Mouse (Mus musculus): ENCODE results near the gene Btbd11.
A peak's percentile ranks its signal among the peaks of the same experiment; 100 is the strongest.

The Btbd11 gene

DNA sequence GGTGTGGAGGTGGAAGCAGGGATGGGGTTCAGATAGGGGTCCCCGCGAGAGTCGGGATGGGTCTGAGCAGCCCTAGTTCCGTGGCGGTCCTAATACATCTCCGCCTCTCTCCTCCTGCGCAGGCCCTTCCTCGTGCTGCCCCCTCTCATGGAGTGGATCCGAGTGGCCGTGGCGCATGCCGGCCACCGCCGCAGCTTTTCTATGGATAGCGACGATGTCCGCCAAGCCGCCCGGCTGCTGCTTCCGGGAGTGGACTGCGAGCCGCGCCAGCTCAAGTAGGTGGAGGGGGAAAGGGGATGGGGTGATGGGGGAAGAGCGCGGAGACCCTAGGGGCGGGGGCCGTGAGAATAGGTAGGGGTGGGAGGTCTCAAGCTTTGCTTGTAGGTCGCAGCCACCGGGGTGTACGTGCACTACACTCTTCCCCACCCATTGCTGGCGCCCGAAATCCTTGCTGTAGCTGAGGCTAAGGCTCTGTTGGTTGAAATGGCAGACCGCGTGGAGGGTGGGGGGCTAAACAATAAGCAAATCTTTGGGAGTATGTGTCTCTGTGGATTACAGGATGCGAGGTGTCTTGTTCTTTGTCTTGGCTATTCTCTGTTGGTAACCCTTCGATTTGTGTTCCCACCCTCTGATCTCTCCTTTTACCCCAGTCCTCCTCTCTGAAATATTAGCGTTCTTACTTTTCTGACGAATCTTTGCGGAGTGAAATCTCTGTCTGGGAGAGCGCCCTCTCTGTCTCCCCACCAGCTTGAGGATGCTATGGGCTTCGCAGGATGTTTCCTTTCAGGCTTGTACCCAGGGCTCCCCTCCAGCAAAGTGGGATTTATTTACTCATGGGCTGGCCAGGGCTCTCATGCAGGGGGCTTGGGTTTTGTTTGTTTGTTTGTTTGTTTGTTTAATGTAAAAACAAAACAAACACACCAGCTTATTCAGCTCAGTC, 212.3 kb downstream of the Btbd11 start:
- DNase-seq: peak; percentile 70

DNA sequence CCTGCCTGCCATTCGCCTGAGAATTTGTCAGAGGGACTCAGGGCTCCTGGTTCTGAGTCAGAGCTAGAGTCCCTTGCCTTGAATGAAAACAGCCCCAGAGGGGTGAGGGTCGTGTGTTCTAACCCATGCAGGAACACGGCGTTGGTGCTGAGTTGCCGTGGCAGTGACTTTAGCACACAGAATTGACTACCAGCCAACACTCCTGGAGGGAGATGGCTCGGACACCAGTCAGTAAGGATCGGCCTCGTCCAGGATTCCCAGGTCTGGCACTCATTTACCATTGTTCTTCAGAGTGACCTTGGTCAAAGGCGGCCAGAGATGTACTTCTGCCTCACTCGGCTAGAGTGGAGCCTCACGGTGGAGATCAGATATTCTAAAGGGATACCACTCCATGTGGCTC, 215.9 kb downstream of the Btbd11 start:
- DNase-seq: no peak

DNA sequence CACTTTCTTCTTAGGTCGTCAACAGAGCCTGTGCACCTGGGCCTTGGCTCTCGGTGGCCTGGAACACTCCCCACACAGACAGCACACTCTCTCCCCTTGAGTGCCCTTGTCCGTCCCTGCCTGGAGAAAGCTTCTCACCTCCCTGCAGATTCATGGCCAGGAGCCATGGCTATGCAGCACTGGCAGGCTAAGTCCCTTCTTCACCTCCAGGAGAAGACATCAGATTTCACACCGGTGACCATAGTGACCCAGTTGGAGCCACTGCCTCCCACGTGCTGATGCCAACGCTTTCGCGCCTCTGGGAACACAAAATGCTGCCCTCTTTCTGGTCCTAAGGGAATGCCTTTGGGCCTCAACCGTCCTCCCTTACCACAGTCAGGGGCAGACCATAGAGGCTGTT, 217.9 kb downstream of the Btbd11 start:
- no peak for DNase-seq

DNA sequence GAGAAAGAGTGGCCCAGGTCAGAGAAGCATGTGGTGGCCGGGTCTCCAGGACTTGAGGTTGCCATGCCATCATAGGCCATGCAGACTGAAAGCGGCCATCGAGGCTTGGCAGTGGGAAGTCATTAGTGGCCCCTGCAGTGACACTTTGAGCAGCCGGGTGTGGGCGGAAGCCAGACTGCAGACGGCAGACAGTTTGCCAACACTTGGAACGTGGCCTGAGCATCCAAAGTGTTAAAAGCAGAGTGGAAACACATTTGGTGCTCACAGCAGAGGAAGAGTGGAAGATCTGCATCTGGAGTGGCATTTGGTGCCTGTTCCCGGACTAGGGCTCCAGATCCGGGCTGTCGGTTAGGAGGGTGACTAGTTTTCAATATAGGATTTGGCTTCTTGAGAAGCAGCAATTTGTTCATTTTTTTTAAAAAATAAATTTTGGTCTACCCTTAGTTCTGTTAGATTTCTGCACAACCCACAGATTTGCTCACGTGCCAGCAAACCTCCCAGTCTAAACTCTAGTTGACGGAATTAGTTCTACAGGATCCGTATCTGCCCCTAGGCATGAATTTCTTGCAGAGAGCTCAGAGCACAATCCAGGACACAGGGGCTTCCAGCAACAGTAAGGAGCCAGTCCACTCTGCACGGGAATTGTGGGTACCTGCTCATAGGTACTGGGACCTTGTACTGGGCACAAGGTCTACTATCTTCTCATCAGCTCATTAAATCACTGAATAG, 222.1 kb downstream of the Btbd11 start:
- DNase-seq: no peak

DNA sequence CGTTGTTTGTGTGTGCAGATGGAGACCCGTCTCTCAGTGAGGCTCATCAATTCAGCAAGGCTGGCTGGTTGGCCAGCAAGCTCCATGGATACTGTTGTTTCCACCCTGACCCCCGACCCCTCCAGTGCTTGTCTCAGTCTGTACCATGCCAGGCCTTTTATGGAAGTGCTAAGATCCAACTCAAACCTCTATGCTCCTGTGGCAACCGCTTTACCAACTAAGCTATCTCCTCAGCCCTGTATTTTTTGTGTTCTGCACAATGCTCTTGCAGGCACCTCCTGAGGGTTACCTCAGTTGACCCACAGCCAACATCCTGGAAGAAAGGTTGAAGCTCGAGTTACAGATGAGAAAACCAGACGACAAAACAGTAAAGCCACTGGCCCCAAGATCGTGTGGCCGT, 230.5 kb downstream of the Btbd11 start:
- DNase-seq: peak; percentile 32

- DNase-seq: peak; percentile 29
These were observed 231.1 kb downstream of the Btbd11 start for GRCm38 (mm10) chr10:85617501-85618417.

DNA sequence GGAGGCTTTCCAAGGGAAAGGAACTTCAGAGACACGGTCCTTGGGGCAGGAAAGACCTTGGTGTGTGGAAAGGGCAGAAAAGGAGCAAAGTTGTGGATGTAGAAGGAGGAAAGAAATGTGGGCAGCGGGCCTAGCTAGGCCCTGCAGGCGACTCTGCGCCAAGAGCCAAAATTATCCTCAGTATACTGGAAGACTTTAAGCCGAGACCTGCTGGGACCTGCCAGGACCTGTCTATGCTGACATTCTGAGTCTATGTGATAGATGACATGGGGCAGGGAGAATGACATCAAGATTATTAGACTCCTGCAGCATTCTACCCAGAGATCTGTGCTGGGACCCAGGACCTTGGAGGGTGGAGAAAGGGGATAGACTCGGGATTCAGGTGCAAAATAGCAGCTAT, 234.5 kb downstream of the Btbd11 start:
- DNase-seq: no peak

- peak; percentile 79 for DNase-seq
These were observed 238.0 kb downstream of the Btbd11 start for GRCm38 (mm10) chr10:85624504-85625169.

DNA sequence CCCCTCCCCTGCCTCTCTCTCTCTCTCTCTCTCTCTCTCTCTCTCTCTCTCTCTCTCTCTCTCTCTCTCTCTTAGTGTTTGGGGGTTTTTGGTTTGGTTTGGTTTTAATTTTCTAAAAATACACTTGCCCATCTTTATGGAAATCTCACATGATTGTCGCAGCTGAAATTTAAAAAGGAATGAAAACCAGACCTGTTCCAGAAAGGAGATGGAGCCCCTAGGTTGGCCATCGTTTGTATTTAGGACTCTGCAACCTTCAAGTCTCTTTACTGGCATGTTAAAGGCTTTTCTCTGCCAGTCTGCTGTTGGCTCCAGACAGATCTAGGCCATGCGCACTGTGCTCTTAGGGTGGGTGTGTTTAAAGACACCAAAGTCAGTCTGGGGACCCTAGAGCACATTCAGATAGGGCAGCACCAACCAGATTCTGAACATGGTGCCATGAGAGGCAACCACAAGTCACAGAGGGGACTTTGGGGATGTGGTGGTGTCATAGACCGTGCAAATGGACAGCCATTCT, 238.6 kb downstream of the Btbd11 start:
- DNase-seq: no peak

- DNase-seq: no peak
These were observed 245.4 kb downstream of the Btbd11 start for GRCm38 (mm10) chr10:85632030-85632429.

DNA sequence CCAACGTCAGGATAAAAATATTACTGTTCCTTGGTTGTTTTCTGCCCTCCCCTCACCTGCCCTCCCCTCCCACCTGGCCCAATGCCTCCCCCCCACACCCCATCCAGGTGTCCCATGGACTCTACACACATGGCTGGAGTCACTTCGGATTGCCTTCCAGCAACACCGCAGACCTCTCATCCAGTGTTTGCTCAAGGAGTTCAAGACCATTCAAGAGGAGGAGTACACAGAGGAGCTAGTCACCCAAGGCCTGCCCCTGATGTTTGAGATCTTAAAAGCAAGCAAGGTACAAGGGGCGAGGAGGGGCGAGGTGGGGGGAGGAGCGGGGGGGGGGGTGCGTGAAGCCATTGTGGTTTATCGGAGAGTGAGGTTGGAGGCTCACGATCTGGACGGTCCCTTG, 247.0 kb downstream of the Btbd11 start:
- DNase-seq: no peak

- no peak for DNase-seq
These were observed 251.0 kb downstream of the Btbd11 start for GRCm38 (mm10) chr10:85637580-85637979.

- no peak for DNase-seq
These were observed 251.5 kb downstream of the Btbd11 start for GRCm38 (mm10) chr10:85638141-85638540.

DNA sequence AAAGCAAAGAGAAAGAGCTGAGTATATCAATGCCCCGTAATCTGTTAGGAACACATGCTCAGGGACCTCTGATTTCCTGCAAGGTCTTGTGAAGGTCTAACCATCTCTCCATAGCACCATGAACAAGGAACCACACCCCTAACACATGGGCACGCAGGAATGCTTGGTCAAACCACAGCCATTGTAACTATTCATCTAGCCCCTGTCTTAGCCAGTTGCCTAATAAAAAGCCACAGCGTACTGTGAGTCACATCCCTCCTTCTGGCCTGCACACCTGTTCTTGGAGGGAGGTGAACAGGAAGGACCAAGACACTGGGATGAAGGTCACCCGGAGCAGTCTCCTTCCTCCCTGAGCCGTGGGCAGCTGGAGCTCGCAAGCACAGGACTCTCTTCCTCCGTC, 253.0 kb downstream of the Btbd11 start:
- no peak for DNase-seq

GRCm38 (mm10) chr10:85640408-85640807, 253.8 kb downstream of the Btbd11 start:
- DNase-seq: no peak

GRCm38 (mm10) chr10:85645346-85645745, 258.7 kb downstream of the Btbd11 start:
- DNase-seq: no peak

DNA sequence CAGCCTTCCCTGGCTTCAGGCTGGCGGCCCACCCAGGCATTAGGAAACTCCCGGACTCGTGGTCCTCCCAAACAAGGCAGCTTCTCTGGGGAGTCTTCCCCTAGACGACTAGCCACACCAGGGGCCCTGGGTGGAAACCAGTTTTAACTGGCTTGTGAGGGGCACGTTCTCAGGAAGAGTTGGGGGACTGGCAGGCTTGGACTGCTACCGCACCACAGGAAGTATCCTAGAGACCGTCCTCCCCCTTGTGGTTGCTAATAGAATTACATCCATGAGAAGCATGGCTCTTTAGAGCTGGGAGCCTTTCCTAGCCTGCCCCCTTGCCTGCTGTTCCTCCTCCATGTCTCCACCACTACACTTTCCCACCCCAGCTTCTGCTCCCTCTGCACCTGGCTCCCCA, 265.1 kb downstream of the Btbd11 start:
- peak; percentile 81 for DNase-seq

DNA sequence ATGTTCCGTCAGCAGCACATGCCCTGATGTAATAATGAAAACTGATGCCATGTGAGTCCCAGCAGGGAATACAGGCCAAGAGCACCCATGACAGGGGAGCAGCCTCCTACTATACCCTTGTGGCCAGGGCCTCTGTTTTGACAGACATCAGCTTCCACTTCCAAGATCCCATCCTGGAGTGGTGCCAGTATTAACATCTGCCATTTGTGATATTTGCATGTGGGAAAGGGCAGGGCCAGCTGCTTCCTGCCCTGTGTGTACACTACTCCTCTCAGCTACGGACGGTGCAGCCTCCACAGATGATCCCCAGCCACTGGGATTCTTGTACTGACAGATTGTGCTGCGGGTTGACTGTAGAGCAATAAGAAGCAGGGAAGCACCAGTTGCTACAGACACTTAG, 269.3 kb downstream of the Btbd11 start:
- DNase-seq: peak; percentile 12

GRCm38 (mm10) chr10:85657886-85658285, 271.3 kb downstream of the Btbd11 start:
- DNase-seq: no peak

GRCm38 (mm10) chr10:85673512-85673921, 286.9 kb downstream of the Btbd11 start:
- no peak for DNase-seq

- peak; percentile 29 for DNase-seq
These were observed 292.0 kb downstream of the Btbd11 start for GRCm38 (mm10) chr10:85678635-85679034.

DNA sequence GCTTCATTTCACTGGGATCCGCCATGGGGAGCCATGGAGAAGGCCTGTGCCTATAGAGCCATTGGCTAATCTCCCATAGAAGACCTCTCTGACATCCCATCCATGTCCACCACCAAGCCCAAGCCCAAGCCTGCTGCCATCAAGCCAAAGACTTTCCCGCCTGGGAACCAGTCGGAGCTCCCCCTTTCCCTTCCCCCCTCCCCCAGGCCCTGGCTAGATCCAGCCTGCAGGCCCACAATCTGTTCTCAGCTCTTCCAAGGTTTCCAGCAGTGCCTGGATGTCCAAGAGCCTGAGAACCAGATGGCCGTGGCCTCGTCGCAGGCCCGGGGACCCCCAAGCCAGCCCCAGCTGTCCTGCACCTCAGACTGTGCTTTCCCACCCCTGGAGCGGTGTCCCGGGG, 295.8 kb downstream of the Btbd11 start:
- no peak for DNase-seq
